Mouse (Mus musculus) adrenal gland (tissue): ENCODE measurements at regions not wholly inside any gene's neighbourhood (a gene's known extent, or its start where the extent isn't known, plus 50 kb on each side); places are given as distances from the start of the nearest gene placed in this dataset.
"Not testable (repeated sequence)": the region's sequence is repeated elsewhere in the genome, so short reads cannot be mapped to it uniquely, and the experiment has no call there.

Source experiments
- intact Hi-C: fragments of 180-260 bp; cut with DNase I; formaldehyde crosslinking; loops from one replicate; pipeline ENCODE4 v1.15.1; 2025

GRCm38 (mm10) chr4:66691598-66692220 lies 135.7 kb upstream of the Tlr4 start:
- intact Hi-C loops: no loop called here

GRCm38 (mm10) chr4:66693982-66694578 lies 133.3 kb upstream of the Tlr4 start:
- intact Hi-C loops: no loop called here

GRCm38 (mm10) chr4:66715821-66716760 lies 111.3 kb upstream of the Tlr4 start:
- intact Hi-C loops: no loop called here

GRCm38 (mm10) chr4:66737407-66737806 lies 90.0 kb upstream of the Tlr4 start:
- intact Hi-C loops: no loop called here

- intact Hi-C loops: not testable (repeated sequence)
These were observed 84.0 kb upstream of the Tlr4 start for GRCm38 (mm10) chr4:66743421-66743820.

GRCm38 (mm10) chr4:66768762-66769161 lies 58.6 kb upstream of the Tlr4 start:
- intact Hi-C loops: loop anchor here (10.0 kb wide), 2 partner anchors 156 to 1046 kb away; no protein-coding TSS in a partner anchor
